Mouse (Mus musculus) frontal cortex, postnatal 36 days (tissue): ENCODE measurements around the gene Syndig1.

ENCODE experiments used
- DNase-seq, 2 experiments: peaks; one replicate each; pipeline ENCODE4 v3.0.0; 2022; ENCODE audit warnings: low spot score in 2 of 2

The Syndig1 gene

DNA sequence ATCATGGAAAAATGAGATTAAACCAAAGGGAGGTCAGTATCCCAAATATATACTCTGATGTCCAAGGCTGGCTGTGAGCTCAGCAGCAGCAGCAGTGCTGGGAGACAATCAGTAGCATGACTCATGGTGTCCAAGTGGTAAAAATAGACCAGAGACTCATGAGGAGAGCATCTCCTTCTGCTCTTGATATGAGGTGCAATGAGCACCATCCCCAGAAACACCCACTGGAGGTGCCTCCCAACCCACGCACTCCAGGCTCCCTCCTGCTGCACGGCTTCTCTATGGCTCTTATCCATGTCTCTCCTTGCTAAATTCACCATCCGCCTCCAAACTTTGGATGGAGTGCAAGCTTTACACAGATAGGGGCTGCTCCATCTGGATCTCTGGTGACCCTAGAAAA lies 44.3 kb downstream of the Syndig1 start:
- DNase-seq, result peak; percentile 83 to 95

DNA sequence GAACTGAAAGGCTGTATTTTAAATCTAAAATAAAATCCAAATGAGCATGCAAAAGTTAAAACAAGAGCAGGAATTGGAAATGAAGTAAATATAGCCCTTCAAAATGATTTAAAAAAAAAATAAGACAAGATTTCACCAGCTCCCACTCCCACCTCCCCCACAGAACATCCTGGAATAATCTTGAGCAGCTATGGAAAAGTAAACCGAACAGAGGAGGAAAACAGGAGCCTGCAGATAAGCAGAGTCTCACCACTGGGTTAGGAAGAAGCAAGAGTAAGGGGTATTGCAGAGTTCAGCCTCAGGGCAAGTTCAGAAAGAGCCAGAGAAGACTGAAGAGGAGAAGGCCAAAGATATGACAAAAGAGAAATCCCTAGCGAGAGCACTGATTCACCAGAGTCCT lies 48.9 kb downstream of the Syndig1 start:
- DNase-seq, result peak; percentile 35 to 64

DNA sequence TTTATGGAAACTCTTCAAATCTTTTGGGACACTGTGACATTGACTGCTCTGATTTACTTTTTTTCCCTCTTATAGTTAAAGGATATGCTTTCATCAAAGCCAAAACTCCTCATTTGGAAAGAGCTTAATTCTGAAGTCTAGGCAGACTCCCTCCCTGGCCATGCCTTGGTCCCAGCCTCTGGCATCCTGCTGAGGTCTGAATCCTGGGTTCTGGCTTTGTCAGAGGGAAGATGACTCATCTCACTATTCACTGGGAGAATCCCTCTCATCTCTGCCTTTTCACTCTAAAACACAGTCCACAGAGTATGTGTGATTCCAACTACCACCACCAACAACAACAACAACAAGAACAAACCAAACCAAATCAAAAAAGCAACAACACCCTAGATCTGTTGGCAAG lies 58.6 kb downstream of the Syndig1 start:
- no peak for DNase-seq

DNA sequence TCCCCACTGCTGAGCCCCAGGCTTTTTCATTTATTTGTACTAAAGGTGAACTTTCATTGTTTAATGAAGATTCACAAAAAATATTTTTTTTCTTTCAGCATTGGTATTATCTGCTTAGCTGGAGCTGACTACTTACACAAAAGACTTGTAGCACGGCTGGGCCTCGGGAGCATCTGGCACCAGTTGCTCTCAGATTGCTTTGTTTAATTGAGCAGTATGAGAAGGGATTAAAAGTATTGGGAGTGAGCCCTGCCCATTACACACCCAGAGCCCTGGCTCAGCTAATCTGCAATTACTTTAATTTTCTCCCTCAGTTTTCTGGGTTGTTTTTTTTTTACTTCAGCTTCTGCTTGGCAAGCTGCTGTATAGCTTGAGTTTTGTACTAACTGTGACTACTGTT lies 62.6 kb downstream of the Syndig1 start:
- DNase-seq, result no peak

DNA sequence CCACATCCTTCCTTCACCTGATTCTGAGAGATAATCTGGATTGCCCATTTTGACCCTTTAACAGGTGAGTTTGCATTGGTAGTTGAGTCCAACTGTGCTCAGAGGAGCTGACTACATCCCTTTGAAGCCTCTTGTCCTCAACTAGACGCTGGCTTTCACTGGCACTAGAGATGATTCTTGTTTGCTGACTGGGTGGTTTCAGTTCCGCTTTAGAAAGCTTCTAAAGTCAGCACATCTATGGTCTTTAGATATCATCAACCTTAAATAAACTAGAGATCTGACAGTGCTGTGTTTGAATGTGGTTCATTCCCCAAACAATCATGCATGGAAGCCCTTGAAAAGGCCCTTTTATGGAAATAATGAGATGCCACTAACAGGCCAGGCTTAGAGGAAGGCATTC lies 67.3 kb downstream of the Syndig1 start:
- no peak for DNase-seq

DNA sequence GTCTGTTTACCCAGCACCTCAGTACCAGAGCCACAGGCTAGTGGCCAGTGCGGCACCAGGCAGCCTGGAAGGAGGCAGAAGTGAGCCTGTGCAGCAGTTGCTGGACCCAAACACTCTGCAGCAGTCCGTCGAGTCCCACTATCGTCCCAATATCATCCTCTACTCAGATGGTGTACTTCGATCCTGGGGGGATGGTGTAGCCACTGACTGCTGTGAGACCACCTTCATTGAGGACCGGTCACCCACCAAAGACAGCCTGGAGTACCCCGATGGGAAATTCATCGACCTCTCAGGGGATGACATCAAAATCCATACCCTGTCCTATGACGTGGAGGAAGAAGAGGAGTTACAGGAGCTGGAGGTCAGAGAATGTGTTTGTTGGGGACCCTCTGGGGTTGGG lies 70.6 kb downstream of the Syndig1 start:
- DNase-seq, result no peak

DNA sequence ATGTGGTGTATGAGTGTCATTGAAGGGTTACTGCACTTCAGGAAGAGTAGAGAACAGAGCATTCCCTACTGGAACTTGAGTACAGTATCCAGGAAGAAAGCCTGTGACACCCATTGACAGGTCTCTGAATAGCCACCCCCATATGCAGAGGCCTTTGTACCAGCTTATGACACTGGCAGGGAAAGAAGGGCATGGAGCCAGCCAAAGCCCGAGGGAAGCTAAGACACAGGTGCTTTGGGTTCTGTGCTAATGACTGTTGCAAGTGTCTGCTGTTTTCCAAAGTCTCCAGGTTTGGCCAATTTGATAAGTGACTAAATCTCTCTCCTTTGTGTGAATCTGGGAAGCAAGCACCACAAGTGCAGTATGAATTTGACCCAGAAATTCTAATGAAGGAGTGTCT lies 71.6 kb downstream of the Syndig1 start:
- DNase-seq, result no peak

DNA sequence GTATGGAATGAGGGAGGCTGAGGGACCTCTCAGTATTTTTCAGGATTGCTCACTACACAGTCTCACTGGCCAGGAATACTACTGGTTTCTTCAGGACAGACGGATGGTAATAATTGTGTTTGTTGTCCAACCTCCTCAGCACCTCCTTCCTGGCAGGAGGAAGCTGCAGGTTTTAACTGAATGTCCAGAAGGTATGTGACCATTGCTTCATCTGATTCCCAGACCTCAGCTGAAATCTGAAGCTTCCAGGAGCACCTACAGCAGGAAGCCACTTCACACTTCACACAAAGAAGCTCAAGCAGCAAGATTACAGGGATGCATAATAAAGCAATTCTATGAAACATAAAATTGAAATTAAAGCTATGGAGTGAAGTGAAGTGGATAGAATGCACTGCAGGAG lies 75.4 kb downstream of the Syndig1 start:
- DNase-seq, result no peak

DNA sequence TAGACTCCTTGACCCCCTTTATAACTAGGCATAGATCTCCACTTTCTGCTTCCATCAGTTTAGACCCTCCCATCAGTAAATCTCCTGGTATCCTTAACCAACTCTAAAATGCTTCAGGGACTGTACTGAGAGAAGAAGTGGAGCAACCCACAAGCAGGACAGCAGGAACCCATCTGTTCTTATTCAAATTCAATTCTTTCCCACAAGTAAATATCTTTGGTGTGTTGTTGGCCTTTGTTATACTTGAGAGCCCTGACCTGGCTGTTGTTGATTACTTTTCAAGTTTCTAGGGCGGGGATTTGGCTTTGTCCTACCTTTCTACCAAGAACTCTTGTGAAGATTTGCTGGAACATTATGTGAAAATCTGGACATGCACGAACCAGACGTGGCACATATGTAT lies 77.7 kb downstream of the Syndig1 start:
- DNase-seq, result no peak

DNA sequence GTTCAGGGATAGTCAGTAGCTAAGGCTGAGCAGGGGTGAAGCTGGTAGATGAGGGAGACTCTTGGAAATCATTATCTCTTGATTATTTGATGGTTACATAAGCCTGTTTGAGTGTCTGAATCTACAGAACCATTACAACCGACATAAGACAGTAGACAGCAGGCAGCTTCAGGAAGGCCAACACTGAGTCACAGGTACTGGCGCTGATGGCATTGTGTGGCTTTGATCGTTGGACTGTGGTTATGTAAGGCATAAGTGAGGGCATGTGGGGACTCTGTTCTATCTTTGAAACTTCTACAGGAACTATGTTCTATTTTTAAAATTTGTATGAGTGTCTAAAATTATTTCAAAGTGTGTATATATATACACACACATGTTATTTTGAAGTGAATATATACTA lies 88.2 kb downstream of the Syndig1 start:
- DNase-seq, result peak in 1 of 2 experiments; percentile 54

DNA sequence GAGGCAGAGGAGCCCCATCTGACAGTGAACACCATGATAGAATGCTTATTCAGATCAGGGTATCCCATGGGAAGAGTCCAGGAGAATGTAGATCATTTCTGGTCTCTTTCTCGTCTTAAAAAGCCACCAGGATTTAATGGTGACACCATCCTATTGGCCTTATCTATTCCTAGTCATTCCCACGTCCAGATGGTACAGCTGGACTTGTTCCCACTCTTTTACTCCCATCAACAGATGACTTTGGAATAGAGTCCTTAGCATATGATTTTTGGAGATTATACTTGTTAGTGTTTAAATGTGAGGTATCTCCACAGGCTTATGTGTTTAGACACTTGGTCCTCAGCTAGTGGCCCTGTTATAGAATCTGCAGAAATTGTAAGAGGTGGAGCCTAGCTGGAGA lies 94.5 kb downstream of the Syndig1 start:
- peak in 1 of 2 experiments; percentile 41 for DNase-seq

DNA sequence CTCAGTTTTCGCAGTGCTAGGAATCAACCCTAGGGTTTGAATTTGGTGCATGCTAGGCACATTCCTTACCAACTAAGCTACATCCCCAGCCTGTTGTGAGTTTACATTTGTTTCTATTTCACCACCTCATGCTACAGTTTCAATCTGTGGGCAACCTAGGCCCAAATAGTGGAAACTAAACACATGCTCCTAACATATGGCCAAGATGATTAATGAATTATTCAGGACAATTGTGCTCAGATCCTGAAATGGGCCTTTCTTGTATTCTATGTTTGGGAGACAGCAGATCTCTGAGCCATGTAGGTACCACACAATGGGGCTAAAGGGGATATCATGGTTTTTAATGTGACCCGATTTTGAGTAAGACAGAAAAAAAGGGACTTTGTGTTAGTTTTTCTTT lies 96.9 kb downstream of the Syndig1 start:
- no peak for DNase-seq

DNA sequence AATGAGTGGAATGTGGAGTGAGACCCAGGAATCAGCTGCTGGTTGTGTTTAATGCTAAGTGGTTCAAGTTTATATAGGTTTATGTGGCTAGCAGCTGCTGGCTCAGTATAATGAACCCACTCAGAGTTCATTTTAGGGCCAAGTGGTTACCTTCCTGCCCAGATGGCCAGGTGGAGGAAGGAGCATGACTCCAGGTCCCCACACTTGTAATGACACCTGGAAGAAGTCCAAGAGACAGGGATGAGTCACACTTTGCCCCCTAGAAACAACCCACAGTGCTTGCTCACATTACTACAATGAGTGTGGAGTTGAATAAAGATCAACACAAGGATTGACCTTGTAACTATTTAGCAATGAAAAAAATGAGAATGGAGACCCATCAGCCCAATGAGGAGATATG lies 98.0 kb downstream of the Syndig1 start:
- no peak for DNase-seq

DNA sequence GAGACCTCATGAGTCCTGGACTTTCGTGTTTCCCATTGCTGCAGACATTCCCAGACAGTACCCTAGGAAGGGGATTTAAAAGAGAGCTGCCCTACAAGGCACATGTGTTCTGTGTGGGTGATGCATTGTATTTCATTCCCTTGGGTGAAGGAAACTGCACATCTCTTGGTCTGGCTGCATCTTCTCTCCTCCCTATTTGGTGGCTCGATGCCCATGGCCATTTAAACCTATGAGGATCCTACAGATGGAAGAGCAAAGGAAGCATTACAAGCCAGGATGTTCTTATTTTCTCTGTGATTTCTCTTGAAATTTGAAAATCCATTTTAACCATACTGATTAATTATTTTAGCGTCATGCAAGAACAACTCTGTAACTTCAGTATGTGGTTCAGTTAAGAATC lies 98.5 kb downstream of the Syndig1 start:
- DNase-seq, result no peak

DNA sequence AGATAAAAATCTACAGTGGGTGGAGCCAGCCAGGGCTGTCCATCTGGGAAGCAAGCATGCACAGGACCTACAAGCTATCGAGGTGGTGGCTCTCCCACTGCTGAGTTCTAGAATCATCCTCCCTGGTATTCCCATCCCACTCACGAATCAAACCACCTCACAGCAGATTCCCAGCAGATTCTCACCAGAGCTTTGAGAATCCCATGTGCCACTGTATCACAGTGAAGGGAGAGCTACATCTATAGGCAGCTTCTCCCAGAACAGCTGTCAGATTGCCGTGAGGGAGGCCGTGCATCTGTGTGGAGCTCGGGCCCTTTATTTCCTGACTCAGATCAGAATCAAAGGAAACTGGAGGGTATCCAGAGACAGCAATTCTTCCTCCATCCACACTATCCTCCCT lies 101.0 kb downstream of the Syndig1 start:
- peak in 1 of 2 experiments; percentile 28 for DNase-seq

DNA sequence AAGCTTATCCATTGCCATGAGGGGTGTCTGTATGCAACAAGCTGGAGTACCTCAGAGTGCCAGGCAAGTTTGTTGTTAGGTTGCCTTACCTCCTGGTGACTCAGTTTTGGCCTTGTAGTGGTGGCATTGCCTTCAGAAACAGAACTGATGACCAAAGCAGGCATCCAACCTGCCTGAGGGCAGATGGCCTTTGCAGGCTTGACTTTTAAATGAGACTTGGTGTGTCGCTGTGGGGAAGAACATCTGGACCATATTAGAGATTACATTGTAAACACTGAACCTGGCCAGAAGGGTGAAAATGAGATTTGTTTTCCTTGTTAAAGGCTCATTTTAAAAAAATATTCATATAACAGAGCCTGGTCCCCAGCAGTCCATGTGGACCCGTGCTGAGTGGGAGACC lies 102.1 kb downstream of the Syndig1 start:
- DNase-seq, result no peak

DNA sequence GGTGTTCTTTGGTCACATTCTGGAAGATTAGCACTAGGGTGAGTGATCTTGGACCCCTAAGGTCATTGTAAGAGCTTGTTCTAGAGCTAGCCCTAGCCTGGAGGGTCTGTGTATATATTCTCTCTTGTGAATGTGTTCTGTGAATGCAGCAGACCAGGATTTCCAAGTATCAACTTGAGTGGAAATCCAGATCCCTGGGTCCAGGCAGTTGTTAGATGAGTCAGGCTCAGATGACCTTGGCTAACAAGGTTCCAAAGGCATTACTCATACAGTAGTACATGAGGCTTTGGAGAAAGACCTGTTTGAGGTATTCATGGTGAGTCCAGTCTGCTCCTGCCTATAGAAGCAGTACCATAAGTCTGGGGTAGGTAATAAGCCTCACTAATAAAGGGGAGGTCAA lies 103.1 kb downstream of the Syndig1 start:
- no peak for DNase-seq

DNA sequence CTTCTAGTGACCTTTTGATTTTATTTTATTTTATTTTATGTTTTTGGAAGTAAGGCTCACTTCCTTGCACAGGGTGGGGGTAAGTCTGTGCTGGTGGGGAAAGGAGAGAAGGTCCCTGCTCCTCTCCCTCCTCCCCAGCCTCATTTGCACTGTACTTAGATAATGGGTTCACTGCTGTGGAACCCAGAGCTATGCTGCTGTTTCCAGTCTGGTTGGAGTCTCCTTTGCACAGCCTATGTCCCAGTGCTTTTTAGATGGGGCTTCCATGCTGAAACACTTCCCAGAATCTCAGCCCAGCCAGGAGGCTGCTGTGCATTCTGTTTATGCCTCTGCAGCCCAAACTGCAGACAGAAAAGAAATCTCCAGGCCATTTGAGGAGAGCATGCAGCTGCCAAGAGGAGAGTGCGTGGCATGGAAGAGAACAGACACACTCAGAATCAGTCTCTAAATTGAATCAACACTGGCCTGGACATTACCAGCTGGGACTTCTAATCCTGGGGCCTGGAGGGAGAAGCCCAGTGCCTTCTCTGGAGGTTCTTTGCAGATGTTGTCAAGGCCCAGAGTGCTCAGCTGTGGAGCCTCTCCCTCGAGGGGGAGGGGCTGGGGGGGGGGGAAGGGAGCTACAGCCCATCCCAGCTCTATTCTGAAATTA lies 104.4 kb downstream of the Syndig1 start:
- DNase-seq, result peak in 1 of 2 experiments; percentile 23

DNA sequence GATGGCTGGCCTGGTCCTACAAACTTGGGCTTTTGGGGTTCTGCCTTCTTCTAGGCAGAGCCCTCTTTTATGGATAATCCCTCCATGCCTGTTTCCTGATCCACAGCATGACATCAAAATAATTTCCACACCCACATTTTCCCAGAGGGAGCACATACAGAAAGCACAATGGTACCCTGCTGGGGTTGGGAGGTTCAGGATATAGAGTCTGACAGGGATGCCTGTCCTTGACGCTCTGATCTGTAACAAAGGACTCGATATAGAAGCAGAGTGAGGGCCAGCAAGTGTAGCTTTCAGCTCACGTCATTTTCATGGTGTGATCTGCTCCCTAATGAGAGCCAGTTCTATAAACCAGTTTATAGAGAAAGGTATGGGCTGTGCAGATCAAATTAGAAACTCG lies 105.1 kb downstream of the Syndig1 start:
- DNase-seq, result no peak

DNA sequence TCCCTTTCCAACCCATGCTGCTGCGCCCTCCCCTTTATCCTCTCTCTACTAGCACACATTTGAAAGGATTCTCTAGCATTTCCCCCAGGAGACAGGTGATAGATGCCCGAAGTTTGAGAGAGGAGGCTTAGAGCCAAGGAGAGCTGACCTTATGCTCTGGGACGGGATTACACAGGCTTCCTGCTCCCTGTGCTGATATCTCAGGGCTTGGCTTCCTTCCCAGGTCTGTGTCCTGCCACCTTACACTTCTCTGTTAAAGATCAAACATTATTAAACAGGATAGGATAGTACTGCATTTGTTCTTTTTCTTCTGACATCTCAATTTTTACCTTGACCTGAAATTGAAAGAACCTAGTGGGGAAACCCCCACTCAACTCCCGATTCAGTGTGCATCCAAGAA lies 109.8 kb downstream of the Syndig1 start:
- no peak for DNase-seq

DNA sequence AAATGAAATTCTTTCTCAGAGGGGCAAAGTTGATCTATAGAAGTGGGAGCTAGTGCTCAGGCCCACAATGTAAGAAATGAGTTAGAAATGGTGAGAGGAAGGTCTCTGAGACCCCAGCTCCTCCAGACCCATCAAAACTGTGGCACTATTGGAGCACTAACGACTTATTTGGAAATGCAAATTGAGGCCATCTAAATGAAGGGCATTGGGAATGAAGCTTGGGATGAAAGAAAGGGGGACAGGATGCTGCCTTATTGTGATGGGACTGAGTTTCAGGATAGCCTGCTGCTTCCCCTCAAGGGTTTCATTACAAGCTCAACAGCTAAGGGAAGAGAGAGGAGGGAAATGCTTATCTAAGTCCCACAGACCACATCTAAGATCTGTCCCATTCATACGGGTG lies 110.6 kb downstream of the Syndig1 start:
- no peak for DNase-seq

DNA sequence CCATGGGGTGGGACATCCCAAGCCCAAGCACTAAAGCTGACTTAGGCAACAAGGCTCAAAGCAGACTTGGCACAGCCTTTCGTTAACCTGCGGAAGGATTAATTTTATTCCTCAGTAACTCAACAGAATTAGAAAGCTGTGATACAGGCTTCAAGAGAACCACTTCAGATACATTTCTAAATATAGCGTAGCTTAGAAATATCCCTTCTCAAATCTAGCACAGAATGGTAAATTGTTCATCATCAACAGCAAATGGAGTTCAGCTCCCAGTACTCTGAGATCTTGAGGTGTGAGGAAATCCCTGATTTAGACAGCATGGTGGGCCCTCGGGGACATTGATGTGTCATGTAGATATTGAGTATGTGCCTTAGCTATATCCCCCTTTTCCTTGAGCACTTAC lies 121.6 kb downstream of the Syndig1 start:
- peak in 1 of 2 experiments; percentile 45 for DNase-seq

DNA sequence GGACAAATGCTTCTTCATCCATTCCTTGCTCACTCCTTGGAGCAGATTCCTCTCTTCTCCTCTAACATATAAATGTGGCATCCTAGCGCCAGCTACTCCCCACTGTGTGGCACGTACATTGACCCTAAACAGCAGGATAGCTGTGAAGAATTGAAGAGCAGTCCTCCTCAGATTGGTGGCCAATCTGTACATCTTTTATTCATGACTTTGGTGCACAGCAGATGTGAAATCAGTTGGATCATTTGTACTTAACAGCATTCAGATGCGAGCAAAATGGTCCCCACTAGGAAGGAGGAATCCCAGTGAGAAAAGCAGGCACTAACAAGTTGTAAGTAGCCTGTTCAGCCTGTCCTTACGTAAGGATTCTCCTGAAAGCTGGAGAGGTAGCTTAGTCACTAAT lies 142.0 kb downstream of the Syndig1 start:
- DNase-seq, result no peak

DNA sequence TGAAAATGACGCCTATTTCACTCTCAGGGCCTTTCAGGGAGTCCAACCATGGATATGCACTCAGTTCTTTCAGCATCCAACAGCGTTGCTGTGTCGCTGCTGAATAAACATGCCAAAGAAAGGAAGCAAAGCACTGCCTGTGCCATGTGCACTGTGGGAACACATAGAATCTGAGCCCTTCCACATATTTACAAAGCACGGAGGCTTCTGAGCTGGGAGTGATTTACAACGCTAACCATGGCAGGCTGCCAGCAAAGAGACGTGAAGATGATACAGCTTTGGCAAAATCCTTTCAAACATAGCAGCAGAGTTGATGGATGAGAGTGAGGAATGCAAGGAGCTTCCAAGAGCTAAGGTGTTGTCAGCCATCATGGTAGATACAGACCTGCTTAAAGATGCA lies 144.6 kb downstream of the Syndig1 start:
- peak; percentile 44 to 59 for DNase-seq
